In genomic region chr10:79538873-79539272, GRCm38 (mm10) we compare ENCODE assay signal across 19 mouse cellular contexts. TPM values are rescaled to one million over a fixed set of nuclear protein-coding genes. Genes with fewer than 3 reads are reported as not detected.
DNase-seq lines count a peak whose midpoint lies in the region; ATAC-seq and TF ChIP-seq lines count a peak whose summit lies in the region.
"Had no signal": no experiment of that assay in that cellular context is flagged by ENCODE, and none has a peak within 500 bp of the region (broad histone marks: within the 10 kb centered on the region; RNA-seq: fewer than 3 reads in every experiment).

No protein-coding gene starts in this region.

- no peak for TF ChIP-seq CTCF in cortical plate, adult 2 months (IDR thresholded peaks at IDR 0.05; ENCODE audit: extremely low read depth, insufficient read depth, low read length)

- no peaks in the 10 kb centered on the region for H3K9me3 ChIP-seq in forebrain, embryonic 11.5 days (ENCODE audit: control insufficient read depth, low read length)
- no peaks in the 10 kb centered on the region for H3K9me3 ChIP-seq in forebrain, embryonic 16.5 days (ENCODE audit: control insufficient read depth, low read length)
- no peaks in the 10 kb centered on the region for H3K9me3 ChIP-seq in midbrain, embryonic 15.5 days
- H3K9me3 ChIP-seq: embryonic facial prominence, embryonic 12.5 days; forebrain, embryonic 10.5 days; limb, embryonic 13.5 days; neural tube, embryonic 15.5 days had no signal

- ATAC-seq in forebrain, embryonic 11.5 days (replicated peaks; ENCODE audit: low FRiP score), result no peak
- ATAC-seq in forebrain, embryonic 16.5 days, result no peak
- ATAC-seq in midbrain, embryonic 15.5 days (replicated peaks), result no peak
- ATAC-seq: hindbrain, embryonic 16.5 days had no signal

- H3K9ac ChIP-seq in forebrain, embryonic 11.5 days (ENCODE audit: low read length), result no peak overlapping the region
- no peak overlapping the region for H3K9ac ChIP-seq in forebrain, embryonic 16.5 days (replicated peaks; ENCODE audit: low read depth, low read length)
- H3K9ac ChIP-seq in midbrain, embryonic 15.5 days, result no peak overlapping the region
- H3K9ac ChIP-seq: embryonic facial prominence, embryonic 12.5 days; limb, embryonic 13.5 days; neural tube, embryonic 15.5 days had no signal

- TF ChIP-seq POLR2A in cortical plate, adult 2 months (IDR thresholded peaks at IDR 0.05; ENCODE audit: extremely low read depth, insufficient read depth, low read length), result no peak

- peaks cover 16% of the 10 kb centered on the region for H3K36me3 ChIP-seq in forebrain, embryonic 11.5 days (ENCODE audit: control insufficient read depth, insufficient read depth, low read length)
- peaks cover 16% of the 10 kb centered on the region for H3K36me3 ChIP-seq in forebrain, embryonic 16.5 days (ENCODE audit: control insufficient read depth, insufficient read depth)
- H3K36me3 ChIP-seq in midbrain, embryonic 15.5 days (replicated peaks), result peaks cover 19% of the 10 kb centered on the region

- H3K27me3 ChIP-seq in forebrain, embryonic 11.5 days (ENCODE audit: control insufficient read depth, insufficient read depth, low read length), result no peaks in the 10 kb centered on the region
- no peaks in the 10 kb centered on the region for H3K27me3 ChIP-seq in forebrain, embryonic 16.5 days (replicated peaks; ENCODE audit: control insufficient read depth, insufficient read depth, low read length)
- no peaks in the 10 kb centered on the region for H3K27me3 ChIP-seq in midbrain, embryonic 15.5 days (replicated peaks)
- H3K27me3 ChIP-seq: embryonic facial prominence, embryonic 12.5 days; limb, embryonic 13.5 days; neural tube, embryonic 15.5 days had no signal

- H3K4me1 ChIP-seq in forebrain, embryonic 11.5 days (replicated peaks; ENCODE audit: control insufficient read depth, insufficient read depth, low read length), result peaks cover under 1% of the 10 kb centered on the region; the same call in 1 of the 2 replicates
- peaks cover under 1% of the 10 kb centered on the region; the same call in 1 of the 2 replicates for H3K4me1 ChIP-seq in forebrain, embryonic 16.5 days (replicated peaks; ENCODE audit: control insufficient read depth, insufficient read depth, low read length)
- peaks cover 1% of the 10 kb centered on the region; the same call in 1 of the 2 replicates for H3K4me1 ChIP-seq in cortical plate, adult 2 months (ENCODE audit: control insufficient read depth, insufficient read depth, low read length)
- H3K4me1 ChIP-seq in midbrain, embryonic 15.5 days, result peaks cover 2% of the 10 kb centered on the region; the same call in 1 of the 2 replicates
- H3K4me1 ChIP-seq: embryonic facial prominence, embryonic 12.5 days had no signal

- no peak overlapping the region for H3K4me2 ChIP-seq in forebrain, embryonic 11.5 days (ENCODE audit: low read depth, low read length, severe bottlenecking)
- H3K4me2 ChIP-seq in forebrain, embryonic 16.5 days (ENCODE audit: low read length), result no peak overlapping the region
- H3K4me2 ChIP-seq in midbrain, embryonic 15.5 days, result no peak overlapping the region
- H3K4me2 ChIP-seq: embryonic facial prominence, embryonic 12.5 days; limb, embryonic 13.5 days; neural tube, embryonic 15.5 days had no signal

- 80% methylated on average over 4 of the region's 4 CpGs for WGBS in forebrain, embryonic 11.5 days
- WGBS in forebrain, embryonic 16.5 days, result 80% methylated on average over 4 of the region's 4 CpGs
- WGBS in midbrain, embryonic 15.5 days, result 81% methylated on average over 4 of the region's 4 CpGs

- peak; percentile 40 for DNase-seq in forebrain, embryonic 11.5 days (ENCODE audit: low spot score)
- DNase-seq in layer of hippocampus, postnatal 10 days (ENCODE audit: low spot score in 2 of 2), result peak; percentile 3 to 12
- no peak for DNase-seq in layer of hippocampus, postnatal 36 days
- DNase-seq in 3T3-L1 (ENCODE audit: low read depth, low spot score), result peak; percentile 53
- no peak for DNase-seq in adrenal gland, postnatal 36 days
- DNase-seq: cerebellum, adult 9-10 months; kidney, postnatal 25 days; lung, postnatal 10 days had no signal

- no peak overlapping the region for H3K4me3 ChIP-seq in forebrain, embryonic 11.5 days (ENCODE audit: low read depth, low read length)
- no peak overlapping the region for H3K4me3 ChIP-seq in forebrain, embryonic 16.5 days (replicated peaks; ENCODE audit: low read length)
- H3K4me3 ChIP-seq in cortical plate, adult 2 months (ENCODE audit: insufficient read depth, low read length), result no peak overlapping the region
- H3K4me3 ChIP-seq in midbrain, embryonic 15.5 days, result no peak overlapping the region
- H3K4me3 ChIP-seq: embryonic facial prominence, embryonic 12.5 days; forebrain, embryonic 10.5 days; limb, embryonic 13.5 days; neural tube, embryonic 15.5 days had no signal

- no peak overlapping the region for H3K27ac ChIP-seq in forebrain, embryonic 11.5 days (ENCODE audit: low read depth, low read length)
- H3K27ac ChIP-seq in forebrain, embryonic 16.5 days (ENCODE audit: low read length), result no peak overlapping the region
- 0 out of 2 replicates have a peak overlapping the region, but pooled peaks have one; percentile 46 for H3K27ac ChIP-seq in cortical plate, adult 2 months (ENCODE audit: insufficient read depth, low read length)
- no peak overlapping the region for H3K27ac ChIP-seq in midbrain, embryonic 15.5 days
- H3K27ac ChIP-seq: embryonic facial prominence, embryonic 12.5 days; forebrain, embryonic 10.5 days; limb, embryonic 13.5 days; neural tube, embryonic 15.5 days had no signal

RNA-seq across cellular contexts. Expression of gene Plpp2, which starts 5.3 kb away (rescaled TPM):
- polyA plus RNA-seq in forebrain, embryonic 11.5 days (2014; fragmentation: Nextera tagmentation; extraction: Ambion mirVana), result 14.2 and 15.6 TPM in 2 replicates
- polyA plus RNA-seq in forebrain, embryonic 16.5 days (2015; fragmentation: Nextera tagmentation; extraction: Ambion mirVana), result 9.0 and 11.6 TPM in 2 replicates
- total RNA-seq in layer of hippocampus, postnatal 10 days (2021), result 1 to 10 TPM; 4.0 to 4.3 TPM
- 1 to 10 TPM; 5.3 to 5.9 TPM for total RNA-seq in layer of hippocampus, postnatal 36 days (2021)
- polyA plus RNA-seq in cortical plate, adult 2 months (2012; rRNA removed), result 3.4 and 3.6 TPM in 2 replicates
- 16.9 and 19.7 TPM in 2 replicates for polyA plus RNA-seq in midbrain, embryonic 15.5 days (2015; fragmentation: Nextera tagmentation; extraction: Ambion mirVana)
- total RNA-seq in adrenal gland, postnatal 36 days (2021), result 10 to 100 TPM; 20.2 to 38.2 TPM

RNA-seq across cellular contexts. Expression of gene Mier2, which starts 16.1 kb away (rescaled TPM):
- polyA plus RNA-seq in forebrain, embryonic 11.5 days (2014; fragmentation: Nextera tagmentation; extraction: Ambion mirVana), result 64.4 and 67.7 TPM in 2 replicates
- polyA plus RNA-seq in forebrain, embryonic 16.5 days (2015; fragmentation: Nextera tagmentation; extraction: Ambion mirVana), result 59.8 and 68.5 TPM in 2 replicates
- total RNA-seq in layer of hippocampus, postnatal 10 days (2021), result 10 to 100 TPM; 52.1 to 56.3 TPM
- 10 to 100 TPM; 54.0 to 60.9 TPM for total RNA-seq in layer of hippocampus, postnatal 36 days (2021)
- 78.3 and 79.6 TPM in 2 replicates for polyA plus RNA-seq in cortical plate, adult 2 months (2012; rRNA removed)
- 70.4 and 72.5 TPM in 2 replicates for polyA plus RNA-seq in midbrain, embryonic 15.5 days (2015; fragmentation: Nextera tagmentation; extraction: Ambion mirVana)
- 10 to 100 TPM; 30.4 to 33.4 TPM for total RNA-seq in adrenal gland, postnatal 36 days (2021)

RNA-seq across cellular contexts. Expression of gene Theg, which starts 48.3 kb away (rescaled TPM):
- not detected in 2 replicates for polyA plus RNA-seq in forebrain, embryonic 11.5 days (2014; fragmentation: Nextera tagmentation; extraction: Ambion mirVana)
- polyA plus RNA-seq in forebrain, embryonic 16.5 days (2015; fragmentation: Nextera tagmentation; extraction: Ambion mirVana), result not detected in 2 replicates
- total RNA-seq in layer of hippocampus, postnatal 10 days (2021), result not detected
- under 1 TPM in 1 of 2 experiments, not detected in 1; 0.60 TPM for total RNA-seq in layer of hippocampus, postnatal 36 days (2021)
- 1.9 and 2.6 TPM in 2 replicates for polyA plus RNA-seq in cortical plate, adult 2 months (2012; rRNA removed)
- not detected in 2 replicates for polyA plus RNA-seq in midbrain, embryonic 15.5 days (2015; fragmentation: Nextera tagmentation; extraction: Ambion mirVana)
- total RNA-seq in adrenal gland, postnatal 36 days (2021), result not detected
- total RNA-seq: heart, adult 18-20 months; heart, postnatal 10 days had no signal
- polyA plus RNA-seq: brain, embryonic 14.5 days; embryonic facial prominence, embryonic 12.5 days; forebrain, embryonic 10.5 days; hindbrain, embryonic 16.5 days; limb, embryonic 13.5 days had no signal

Comparison
In these comparisons a context has a peak if more than half of its experiments do, and no peak if none do; other contexts are left out.
1. DNase-seq: peak in forebrain, embryonic 11.5 days (single experiment), layer of hippocampus, postnatal 10 days (2 of 2) and 3T3-L1 (single experiment); none in layer of hippocampus, postnatal 36 days (0 of 2) and adrenal gland, postnatal 36 days (0 of 2).